Mouse (Mus musculus): ENCODE results near the gene Cyp1a2.

DNA sequence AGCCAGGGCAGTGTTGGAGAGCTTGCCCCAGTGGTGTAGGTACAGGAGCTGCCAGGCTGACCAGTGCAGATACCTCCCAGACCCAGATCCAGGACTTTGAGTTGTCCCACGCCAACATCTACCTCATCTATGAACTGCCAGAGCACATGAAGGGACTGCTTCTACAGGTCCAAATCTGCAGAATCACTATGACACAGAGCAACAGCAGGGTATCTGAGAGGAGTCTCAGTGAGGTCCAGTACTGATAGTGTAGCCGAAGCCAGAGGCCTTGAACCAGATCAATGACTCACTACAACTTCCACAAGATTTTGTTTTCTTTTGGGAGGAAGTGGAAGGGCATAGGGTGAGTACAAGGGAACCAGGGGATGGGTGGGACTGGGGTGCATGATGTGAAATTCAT is 4.2 kb upstream of the Cyp1a2 start, which contains the start of gene Cyp1a1:
- TF ChIP-seq CTCF (IDR thresholded peaks at IDR 0.05): no peak
- peak; percentile 11; the same call in 1 of the 2 replicates for TF ChIP-seq EP300 (IDR thresholded peaks at IDR 0.05)
